Mouse (Mus musculus) neural tube, embryonic 13.5 days (tissue): Measurements from ENCODE around the gene Gpatch1. TPM values are rescaled to one million over a fixed set of nuclear protein-coding genes. Genes with fewer than 3 reads are reported as not detected.

Source experiments
- ATAC-seq: fragments of 200-750 bp; cut with Nextera tagmentation; 2 replicates; pipeline ENCODE4 v1.8.0; 2017; ENCODE audit warnings: low read depth, mild to moderate bottlenecking, moderate TSS enrichment, moderate library complexity
- H3K27ac ChIP-seq: fragments of 300-500 bp; sonication (generic); replicated peaks from 2 replicates; pipeline ENCODE4 v1.5.1; 2015; ENCODE audit warnings: moderate library complexity, mild to moderate bottlenecking, inconsistent platforms
- H3K27me3 ChIP-seq: fragments of 300-500 bp; sonication (generic); 2 replicates; pipeline ENCODE4 v1.6.1; 2015; ENCODE audit warnings: mild to moderate bottlenecking, inconsistent platforms
- H3K36me3 ChIP-seq: fragments of 300-500 bp; sonication (generic); 2 replicates; pipeline ENCODE4 v1.6.1; 2015; ENCODE audit warnings: mild to moderate bottlenecking, inconsistent platforms
- H3K4me1 ChIP-seq: fragments of 300-500 bp; sonication (generic); replicated peaks from 2 replicates; pipeline ENCODE4 v1.6.1; 2015; ENCODE audit warnings: inconsistent platforms
- H3K4me2 ChIP-seq: fragments of 300-500 bp; sonication (generic); 2 replicates; pipeline ENCODE4 v1.6.1; 2015; ENCODE audit warnings: inconsistent platforms, mild to moderate bottlenecking, moderate library complexity
- H3K4me3 ChIP-seq: fragments of 300-500 bp; sonication (generic); 2 replicates; pipeline ENCODE4 v1.5.1; 2015; ENCODE audit warnings: mild to moderate bottlenecking, inconsistent platforms
- H3K9ac ChIP-seq: fragments of 300-500 bp; sonication (generic); 2 replicates; pipeline ENCODE4 v1.6.1; 2015; ENCODE audit warnings: moderate library complexity, mild to moderate bottlenecking, inconsistent platforms
- H3K9me3 ChIP-seq: fragments of 300-500 bp; sonication (generic); 2 replicates; pipeline ENCODE4 v1.6.1; 2016; ENCODE audit warnings: inconsistent platforms
- WGBS: fragments of 180-500 bp; shearing (Covaris S2); methylation state at CpG from one replicate; pipeline ENCODE4 v1.1.7; 2015; 5-methylcytosine and 5-hydroxymethylcytosine counted together
- polyA plus RNA-seq: library from polyadenylated mRNA; unstranded; fragments of >200 nt; fragmentation: Nextera tagmentation; extraction: Ambion mirVana; gene quantifications from 2 replicates; pipeline ENCODE4 v1.2.1, GENCODE M21; 2015

The Gpatch1 gene
- polyA plus RNA-seq: 19.3 and 23.0 TPM in 2 replicates

GRCm38 (mm10) chr7:35317729-35318609 is at the start of gene Gpatch1:
Gpatch1 (minus strand) TSS chr7:35318440.
- H3K4me1 ChIP-seq: peaks cover 17% of the 10 kb centered on the region
- H3K27me3 ChIP-seq: no peaks in the 10 kb centered on the region
- peak; percentile 85 for ATAC-seq
- peak within 1 kb of the TSS; percentile 86 for H3K4me3 ChIP-seq
- WGBS: 1% methylated on average over 39 of the region's 39 CpGs
- no peaks in the 10 kb centered on the region for H3K9me3 ChIP-seq
- 0 out of 2 replicates have a peak, but pooled peaks cover under 1% of the 10 kb centered on the region for H3K36me3 ChIP-seq
- H3K27ac ChIP-seq: peak within 1 kb of the TSS; percentile 74
- H3K9ac ChIP-seq: peak within 1 kb of the TSS; percentile 85
- H3K4me2 ChIP-seq: peak within 1 kb of the TSS; percentile 66

- no peak for ATAC-seq
- H3K4me2 ChIP-seq: no peak overlapping the region
- WGBS: 75% methylated on average over 12 of the region's 12 CpGs
- 0 out of 2 replicates have a peak, but pooled peaks cover 8% of the 10 kb centered on the region for H3K9me3 ChIP-seq
- H3K27me3 ChIP-seq: no peaks in the 10 kb centered on the region
- no peaks in the 10 kb centered on the region for H3K4me1 ChIP-seq
- no peak overlapping the region for H3K4me3 ChIP-seq
- H3K36me3 ChIP-seq: no peaks in the 10 kb centered on the region
- H3K9ac ChIP-seq: no peak overlapping the region
- H3K27ac ChIP-seq: no peak overlapping the region
These were observed 47.1 kb upstream of the Gpatch1 start for GRCm38 (mm10) chr7:35365161-35365910.

DNA sequence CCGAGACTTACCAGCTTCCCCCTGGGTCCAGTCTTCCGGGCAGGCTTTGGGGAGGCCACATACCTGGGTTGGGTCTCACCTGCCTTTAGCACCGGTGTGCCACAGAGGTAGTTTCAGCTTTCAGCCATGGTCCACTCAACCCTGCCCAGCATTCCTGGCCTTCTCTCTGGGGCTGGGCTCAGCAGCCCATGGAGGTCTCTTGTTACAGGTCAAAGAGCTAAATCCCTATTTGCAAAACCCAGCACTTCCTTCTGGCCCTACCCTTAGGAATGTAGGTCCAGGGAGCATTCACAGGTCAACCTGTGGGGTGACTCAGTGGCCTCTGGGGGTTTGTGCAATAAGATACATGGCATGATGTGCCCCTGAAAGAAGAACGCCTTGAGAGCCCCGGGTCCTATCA is 44.6 kb upstream of the Gpatch1 start:
- no peaks in the 10 kb centered on the region for H3K4me1 ChIP-seq
- no peak for ATAC-seq
- H3K27me3 ChIP-seq: no peaks in the 10 kb centered on the region
- no peak overlapping the region for H3K4me3 ChIP-seq
- H3K9ac ChIP-seq: no peak overlapping the region
- no peak overlapping the region for H3K27ac ChIP-seq
- H3K36me3 ChIP-seq: no peaks in the 10 kb centered on the region
- 94% methylated on average over 5 of the region's 5 CpGs for WGBS
- no peak overlapping the region for H3K4me2 ChIP-seq
- no peaks in the 10 kb centered on the region for H3K9me3 ChIP-seq

GRCm38 (mm10) chr7:35362253-35362652 is 44.0 kb upstream of the Gpatch1 start:
- Histone ChIP-seq H3K36me3 (no peaks in the 10 kb centered on the region), H3K4me1 (no peaks in the 10 kb centered on the region), H3K27ac (no peak overlapping the region), H3K4me3 (no peak overlapping the region), H3K27me3 (no peaks in the 10 kb centered on the region), H3K9me3 (no peaks in the 10 kb centered on the region), H3K4me2 (no peak overlapping the region), H3K9ac (no peak overlapping the region)
- WGBS: 77% methylated on average over 5 of the region's 5 CpGs
- ATAC-seq: no peak

GRCm38 (mm10) chr7:35357621-35358020 is 39.4 kb upstream of the Gpatch1 start:
- no peak overlapping the region for H3K27ac ChIP-seq
- H3K9me3 ChIP-seq: no peaks in the 10 kb centered on the region
- no peak for ATAC-seq
- no peak overlapping the region for H3K4me3 ChIP-seq
- no peaks in the 10 kb centered on the region for H3K27me3 ChIP-seq
- WGBS: 85% methylated on average over 12 of the region's 12 CpGs
- H3K4me1 ChIP-seq: no peaks in the 10 kb centered on the region
- H3K9ac ChIP-seq: no peak overlapping the region
- H3K36me3 ChIP-seq: no peaks in the 10 kb centered on the region
- H3K4me2 ChIP-seq: no peak overlapping the region

DNA sequence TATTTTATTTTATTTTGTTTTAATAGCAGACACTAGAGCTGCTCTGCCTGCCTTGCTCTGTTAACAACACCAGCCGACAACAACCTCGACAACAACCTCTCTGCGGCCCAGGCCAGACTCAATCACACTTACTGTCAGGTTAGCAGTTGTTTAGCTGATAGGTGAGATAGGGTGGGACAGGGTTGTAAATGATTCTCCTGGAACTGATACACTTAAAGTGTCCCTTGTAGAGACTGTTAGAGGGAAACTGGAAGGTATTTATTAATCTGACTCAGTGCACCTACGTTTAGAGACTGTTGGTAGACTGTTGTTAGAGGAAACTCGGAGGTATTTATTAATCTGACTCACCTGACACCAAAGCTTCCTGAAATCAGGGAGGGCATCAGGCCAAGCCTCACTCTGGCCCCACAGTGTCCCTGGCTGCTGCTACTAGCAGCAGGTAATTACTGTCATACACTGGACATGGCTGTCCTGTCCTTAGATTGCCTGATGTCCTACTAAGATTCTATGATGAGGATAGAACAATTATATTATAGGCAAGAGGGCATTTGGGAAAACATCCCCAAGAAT is 37.1 kb upstream of the Gpatch1 start:
- Histone ChIP-seq H3K4me2 (no peak overlapping the region), H3K9ac (no peak overlapping the region), H3K4me3 (no peak overlapping the region), H3K9me3 (no peaks in the 10 kb centered on the region), H3K4me1 (no peaks in the 10 kb centered on the region), H3K36me3 (no peaks in the 10 kb centered on the region), H3K27me3 (no peaks in the 10 kb centered on the region), H3K27ac (peak overlapping the region; percentile 18; the same call in 1 of the 2 replicates)
- no peak for ATAC-seq
- 80% methylated on average over 5 of the region's 5 CpGs for WGBS

DNA sequence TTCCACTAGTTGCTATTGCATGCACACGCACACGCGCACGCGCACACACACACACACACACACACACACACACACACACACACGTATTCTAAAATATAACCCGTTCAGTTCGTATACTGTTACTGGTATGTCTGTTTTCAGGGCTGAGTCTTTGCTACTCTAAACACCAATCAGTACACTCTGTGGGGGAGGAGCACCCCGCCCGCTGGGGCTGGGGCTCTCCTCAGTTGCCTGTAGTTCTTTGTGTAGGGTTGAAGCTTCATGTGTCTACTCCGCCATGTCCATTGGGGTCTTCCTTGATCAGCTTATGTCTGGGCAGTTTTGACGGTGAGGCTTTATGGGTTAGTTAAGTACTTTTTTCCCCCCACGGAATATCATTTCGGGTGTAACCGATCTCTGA is 35.1 kb upstream of the Gpatch1 start:
- Histone ChIP-seq H3K36me3 (no peaks in the 10 kb centered on the region), H3K27ac (no peak overlapping the region), H3K9me3 (no peaks in the 10 kb centered on the region), H3K4me3 (no peak overlapping the region), H3K4me2 (no peak overlapping the region), H3K27me3 (no peaks in the 10 kb centered on the region), H3K4me1 (no peaks in the 10 kb centered on the region), H3K9ac (no peak overlapping the region)
- no peak for ATAC-seq
- WGBS: 94% methylated on average over 15 of the region's 15 CpGs

GRCm38 (mm10) chr7:35351155-35351554 is 32.9 kb upstream of the Gpatch1 start:
- H3K27ac ChIP-seq: no peak overlapping the region
- H3K27me3 ChIP-seq: no peaks in the 10 kb centered on the region
- no peak overlapping the region for H3K9ac ChIP-seq
- no peaks in the 10 kb centered on the region for H3K36me3 ChIP-seq
- H3K9me3 ChIP-seq: no peaks in the 10 kb centered on the region
- 91% methylated on average over 3 of the region's 3 CpGs for WGBS
- H3K4me1 ChIP-seq: no peaks in the 10 kb centered on the region
- no peak overlapping the region for H3K4me3 ChIP-seq
- ATAC-seq: no peak
- H3K4me2 ChIP-seq: no peak overlapping the region

DNA sequence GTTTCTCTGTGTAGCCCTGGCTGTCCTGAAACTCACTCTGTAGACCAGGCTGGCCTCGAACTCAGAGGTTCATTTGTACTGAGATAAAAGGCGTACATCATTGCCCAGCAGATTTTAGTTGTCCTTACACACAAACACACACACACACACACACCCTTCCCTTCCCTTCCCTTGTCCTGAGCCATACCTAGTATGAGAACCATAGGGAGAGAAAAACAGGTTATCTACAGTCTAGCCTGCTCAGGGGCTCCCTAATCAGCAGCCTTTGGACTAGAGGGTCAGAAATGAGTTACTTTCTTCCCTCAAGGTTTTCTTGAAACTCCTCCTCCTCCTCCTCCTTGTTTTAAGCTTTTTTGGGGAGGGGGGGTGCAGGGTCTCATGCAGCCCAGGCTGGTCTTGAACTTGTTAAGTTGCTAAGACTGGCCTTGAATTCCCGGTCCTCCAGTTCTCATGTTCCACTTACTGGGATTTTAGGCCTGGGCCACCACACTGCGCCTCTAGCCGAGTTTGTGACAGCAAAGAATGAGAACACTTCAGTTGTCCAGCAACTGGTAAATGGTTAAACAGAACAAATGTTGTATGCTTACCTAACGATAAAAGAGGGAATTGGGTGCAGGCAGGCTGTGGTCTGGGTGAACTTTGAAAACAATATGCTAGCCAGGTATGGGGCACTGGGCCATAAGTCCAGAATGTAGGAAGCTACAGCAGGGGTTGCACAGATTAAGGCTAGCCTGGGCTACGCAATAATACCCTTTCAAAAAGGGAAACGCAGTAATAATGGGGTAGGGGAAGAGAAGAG is 31.8 kb upstream of the Gpatch1 start:
- 89% methylated on average over 8 of the region's 8 CpGs for WGBS
- H3K4me2 ChIP-seq: no peak overlapping the region
- no peak for ATAC-seq
- H3K27ac ChIP-seq: no peak overlapping the region
- no peak overlapping the region for H3K9ac ChIP-seq
- H3K4me3 ChIP-seq: no peak overlapping the region
- H3K27me3 ChIP-seq: no peaks in the 10 kb centered on the region
- H3K36me3 ChIP-seq: no peaks in the 10 kb centered on the region
- no peaks in the 10 kb centered on the region for H3K9me3 ChIP-seq
- H3K4me1 ChIP-seq: no peaks in the 10 kb centered on the region

- H3K9ac ChIP-seq: no peak overlapping the region
- 90% methylated on average over 4 of the region's 4 CpGs for WGBS
- no peak for ATAC-seq
- no peaks in the 10 kb centered on the region for H3K4me1 ChIP-seq
- H3K4me2 ChIP-seq: no peak overlapping the region
- H3K4me3 ChIP-seq: no peak overlapping the region
- H3K27me3 ChIP-seq: no peaks in the 10 kb centered on the region
- no peaks in the 10 kb centered on the region for H3K9me3 ChIP-seq
- H3K27ac ChIP-seq: no peak overlapping the region
- no peaks in the 10 kb centered on the region for H3K36me3 ChIP-seq
These were observed 30.8 kb upstream of the Gpatch1 start for GRCm38 (mm10) chr7:35349022-35349421.

DNA sequence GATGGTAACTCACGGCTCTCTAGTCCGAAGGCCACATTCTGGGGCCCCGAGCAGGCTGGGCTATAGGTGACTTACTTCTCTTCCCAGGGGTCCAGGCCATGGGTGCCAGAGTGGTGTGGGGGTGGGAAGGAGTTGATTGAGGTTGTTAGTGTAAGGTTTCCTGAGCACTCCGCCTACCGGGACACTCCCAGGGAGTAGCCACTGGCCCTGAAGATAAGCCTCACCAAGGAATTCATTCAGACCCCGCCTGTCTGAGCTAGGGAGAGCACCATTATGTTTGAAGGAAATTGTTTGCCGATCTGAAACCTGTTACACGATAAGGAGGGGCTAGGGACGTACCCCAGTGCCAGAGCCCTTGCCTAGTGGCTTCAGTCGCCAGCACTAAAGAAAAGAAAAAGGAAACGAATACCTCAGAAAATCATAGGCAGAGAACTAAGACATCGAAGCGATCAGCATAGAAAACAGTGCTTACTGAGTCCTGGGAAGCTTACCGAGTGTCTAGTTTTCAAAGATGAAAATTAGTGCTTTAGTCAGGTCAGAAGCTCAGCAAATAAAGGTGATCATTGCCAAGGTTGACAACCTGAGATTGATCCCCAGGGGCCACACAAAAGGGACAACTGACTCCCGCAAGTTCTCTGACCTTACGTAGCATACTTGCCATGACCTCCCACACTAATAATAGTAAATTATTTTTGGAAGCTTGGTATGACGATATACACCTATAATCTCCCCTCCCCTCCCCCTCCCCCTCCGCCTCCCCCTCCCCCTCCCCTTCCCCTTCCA is 29.9 kb upstream of the Gpatch1 start:
- WGBS: 79% methylated on average over 18 of the region's 18 CpGs
- ATAC-seq: no peak
- no peaks in the 10 kb centered on the region for H3K9me3 ChIP-seq
- no peak overlapping the region for H3K27ac ChIP-seq
- no peaks in the 10 kb centered on the region for H3K4me1 ChIP-seq
- no peak overlapping the region for H3K4me2 ChIP-seq
- H3K27me3 ChIP-seq: no peaks in the 10 kb centered on the region
- no peaks in the 10 kb centered on the region for H3K36me3 ChIP-seq
- no peak overlapping the region for H3K4me3 ChIP-seq
- H3K9ac ChIP-seq: no peak overlapping the region
